Mouse (Mus musculus) hindbrain, embryonic 13.5 days (tissue): ENCODE results near the gene Rab21. TPM values are rescaled to one million over a fixed set of nuclear protein-coding genes. Genes with fewer than 3 reads are reported as not detected.

Source experiments
- ATAC-seq: fragments of 200-750 bp; cut with Nextera tagmentation; 2 replicates; pipeline ENCODE4 v1.8.0; 2017; ENCODE audit warnings: moderate TSS enrichment; ENCODE audit not compliant: low FRiP score
- H3K27ac ChIP-seq: fragments of 300-500 bp; sonication (generic); 2 replicates; pipeline ENCODE4 v1.5.1; 2015; ENCODE audit warnings: inconsistent platforms, mild to moderate bottlenecking, moderate library complexity
- H3K27me3 ChIP-seq: fragments of 300-500 bp; sonication (generic); 2 replicates; pipeline ENCODE4 v1.6.1; 2015; ENCODE audit warnings: mild to moderate bottlenecking, inconsistent platforms
- H3K36me3 ChIP-seq: fragments of 300-500 bp; sonication (generic); 2 replicates; pipeline ENCODE4 v1.6.1; 2015; ENCODE audit warnings: mild to moderate bottlenecking, inconsistent platforms
- H3K4me1 ChIP-seq: fragments of 300-500 bp; sonication (generic); replicated peaks from 2 replicates; pipeline ENCODE4 v1.6.1; 2015; ENCODE audit warnings: inconsistent platforms
- H3K4me2 ChIP-seq: fragments of 300-500 bp; sonication (generic); 2 replicates; pipeline ENCODE4 v1.6.1; 2015; ENCODE audit warnings: inconsistent platforms, mild to moderate bottlenecking, moderate library complexity
- H3K4me3 ChIP-seq: fragments of 300-500 bp; sonication (generic); 2 replicates; pipeline ENCODE4 v1.5.1; 2015; ENCODE audit warnings: mild to moderate bottlenecking, inconsistent platforms
- H3K9ac ChIP-seq: fragments of 300-500 bp; sonication (generic); 2 replicates; pipeline ENCODE4 v1.6.1; 2015; ENCODE audit warnings: mild to moderate bottlenecking, inconsistent platforms
- H3K9me3 ChIP-seq: fragments of 300-500 bp; sonication (generic); 2 replicates; pipeline ENCODE4 v1.6.1; 2016; ENCODE audit warnings: inconsistent platforms
- WGBS: fragments of 180-500 bp; shearing (Covaris S2); methylation state at CpG from one replicate; pipeline ENCODE4 v1.1.7; 2015; 5-methylcytosine and 5-hydroxymethylcytosine counted together
- polyA plus RNA-seq: library from polyadenylated mRNA; unstranded; fragments of >200 nt; fragmentation: Nextera tagmentation; extraction: Ambion mirVana; gene quantifications from 2 replicates; pipeline ENCODE4 v1.2.1, GENCODE M21; 2015

Rab21 gene
- polyA plus RNA-seq, 1 experiment from 2014 or later: 7.8 TPM

DNA sequence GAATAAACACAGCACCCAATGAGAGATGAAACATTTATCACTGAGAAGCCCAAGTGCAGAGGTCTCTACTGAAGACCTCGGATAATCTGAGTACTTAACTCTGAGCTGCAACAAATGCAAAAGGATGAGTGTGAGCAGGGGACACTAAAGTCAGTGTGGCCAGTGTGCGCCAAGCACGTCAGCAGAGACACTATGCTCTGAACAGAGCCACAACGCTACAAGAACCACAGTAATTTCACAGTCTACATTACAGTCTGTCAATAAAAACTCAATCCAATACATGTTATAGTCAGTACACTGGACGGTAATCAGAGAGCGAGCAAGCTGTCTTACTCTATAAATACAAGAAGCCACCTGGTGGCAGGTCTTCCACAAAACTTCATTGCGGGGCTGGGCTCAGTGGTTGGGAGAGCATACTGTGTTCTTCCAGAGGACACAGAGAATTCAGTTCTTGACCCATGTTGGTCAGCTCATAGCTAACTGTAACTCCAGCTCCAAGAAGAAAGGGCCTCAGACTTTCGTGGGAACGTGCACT, 18.9 kb downstream of the Rab21 start:
- H3K4me1 ChIP-seq: no peaks in the 10 kb centered on the region
- 87% methylated on average over 9 of the region's 9 CpGs for WGBS
- no peak overlapping the region for H3K27ac ChIP-seq
- H3K9me3 ChIP-seq: no peaks in the 10 kb centered on the region
- H3K27me3 ChIP-seq: no peaks in the 10 kb centered on the region
- H3K36me3 ChIP-seq: peaks cover 83% of the 10 kb centered on the region
- H3K9ac ChIP-seq: no peak overlapping the region
- no peak overlapping the region for H3K4me3 ChIP-seq
- no peak overlapping the region for H3K4me2 ChIP-seq
- ATAC-seq: no peak

DNA sequence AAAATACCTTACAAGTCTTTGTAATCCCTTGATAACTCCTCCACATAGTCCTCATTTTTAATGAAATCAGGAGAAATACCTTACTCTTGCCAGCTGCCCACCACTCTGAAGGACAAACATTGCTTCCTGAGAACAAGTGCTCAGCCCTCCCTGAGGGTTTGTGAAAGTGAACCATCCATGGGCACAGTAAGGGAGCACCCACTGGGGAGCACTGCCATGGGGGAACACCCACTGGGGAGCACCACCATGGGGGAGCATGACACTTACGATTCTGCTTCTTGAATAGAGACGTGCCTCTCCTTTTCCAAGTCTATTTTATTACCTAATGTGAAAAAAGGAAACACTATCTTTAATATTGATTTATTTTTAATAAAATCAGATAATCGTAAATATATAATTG, 20.2 kb downstream of the Rab21 start:
- Histone ChIP-seq H3K4me2 (no peak overlapping the region), H3K27me3 (no peaks in the 10 kb centered on the region), H3K9ac (no peak overlapping the region), H3K36me3 (peaks cover 80% of the 10 kb centered on the region), H3K27ac (no peak overlapping the region), H3K4me1 (no peaks in the 10 kb centered on the region), H3K9me3 (no peaks in the 10 kb centered on the region), H3K4me3 (no peak overlapping the region)
- ATAC-seq: no peak
- WGBS: 97% methylated on average over 3 of the region's 3 CpGs

DNA sequence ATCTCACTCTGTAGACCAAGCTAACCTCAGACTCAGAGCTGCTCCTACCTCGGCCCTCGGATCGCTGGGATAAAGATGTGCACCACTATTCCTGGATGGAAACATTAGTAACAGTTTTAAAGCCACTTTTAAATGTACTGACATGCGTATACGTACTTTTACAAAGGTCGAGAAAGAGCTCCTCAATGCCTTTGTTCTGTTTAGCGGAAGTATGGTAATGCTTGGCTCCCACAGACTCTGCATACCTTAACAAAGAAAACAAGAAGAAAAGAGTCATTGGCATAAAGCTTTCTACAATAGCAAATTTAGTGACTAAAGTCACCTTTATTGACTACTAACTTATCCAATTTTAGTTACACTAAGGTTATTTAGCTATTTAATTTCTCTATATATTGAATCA, 20.7 kb downstream of the Rab21 start:
- no peak overlapping the region for H3K4me2 ChIP-seq
- H3K27ac ChIP-seq: no peak overlapping the region
- 79% methylated on average over 7 of the region's 7 CpGs for WGBS
- H3K4me3 ChIP-seq: no peak overlapping the region
- ATAC-seq: no peak
- H3K36me3 ChIP-seq: peaks cover 79% of the 10 kb centered on the region
- H3K9me3 ChIP-seq: no peaks in the 10 kb centered on the region
- no peaks in the 10 kb centered on the region for H3K27me3 ChIP-seq
- no peaks in the 10 kb centered on the region for H3K4me1 ChIP-seq
- no peak overlapping the region for H3K9ac ChIP-seq

DNA sequence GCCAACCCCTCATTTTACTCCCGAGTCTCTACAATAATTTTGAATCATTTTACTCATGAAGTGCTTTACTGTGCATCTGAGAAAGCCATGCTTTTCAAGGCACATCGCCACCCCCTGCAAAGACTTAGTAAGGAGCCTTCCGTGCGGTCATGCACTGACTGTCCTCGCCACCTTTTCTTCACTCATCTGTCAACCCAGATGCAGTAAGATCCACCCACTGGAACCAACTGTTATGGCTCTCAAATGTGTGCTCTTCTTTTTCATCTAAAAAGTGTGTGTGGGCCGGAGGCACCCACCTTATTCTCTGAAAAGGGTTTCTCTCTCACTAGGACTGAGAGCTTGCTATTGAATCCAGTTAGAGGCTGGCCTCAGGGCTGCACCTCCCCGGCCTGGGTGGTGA, 21.4 kb downstream of the Rab21 start:
- H3K36me3 ChIP-seq: peaks cover 78% of the 10 kb centered on the region
- no peak overlapping the region for H3K4me3 ChIP-seq
- no peak overlapping the region for H3K9ac ChIP-seq
- WGBS: 91% methylated on average over 7 of the region's 7 CpGs
- H3K4me1 ChIP-seq: no peaks in the 10 kb centered on the region
- H3K9me3 ChIP-seq: no peaks in the 10 kb centered on the region
- no peak overlapping the region for H3K4me2 ChIP-seq
- ATAC-seq: no peak
- no peak overlapping the region for H3K27ac ChIP-seq
- no peaks in the 10 kb centered on the region for H3K27me3 ChIP-seq

DNA sequence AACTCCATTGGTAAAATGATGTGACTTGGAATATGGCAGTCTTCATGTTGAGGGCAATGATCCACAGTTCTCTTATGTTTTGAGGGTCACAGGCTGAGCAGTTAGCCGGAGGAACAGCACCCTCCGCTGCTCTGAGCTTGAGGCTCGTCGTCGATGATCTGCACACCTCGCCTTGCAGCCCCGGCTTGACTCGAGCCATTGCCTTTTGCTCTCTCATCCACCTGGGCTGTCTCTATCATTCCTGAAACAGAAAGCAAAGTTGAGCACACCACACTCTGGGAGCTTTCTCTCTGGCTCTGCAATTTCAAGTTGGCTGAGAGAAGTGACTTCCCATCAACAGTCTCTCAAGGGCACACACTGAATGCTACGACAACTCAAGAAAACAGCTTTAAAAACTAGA, 24.7 kb downstream of the Rab21 start:
- Histone ChIP-seq H3K27ac (no peak overlapping the region), H3K4me1 (no peaks in the 10 kb centered on the region), H3K9me3 (no peaks in the 10 kb centered on the region), H3K9ac (no peak overlapping the region), H3K4me3 (no peak overlapping the region), H3K4me2 (no peak overlapping the region), H3K27me3 (no peaks in the 10 kb centered on the region), H3K36me3 (peaks cover 78% of the 10 kb centered on the region)
- WGBS: 92% methylated on average over 9 of the region's 9 CpGs
- no peak for ATAC-seq

DNA sequence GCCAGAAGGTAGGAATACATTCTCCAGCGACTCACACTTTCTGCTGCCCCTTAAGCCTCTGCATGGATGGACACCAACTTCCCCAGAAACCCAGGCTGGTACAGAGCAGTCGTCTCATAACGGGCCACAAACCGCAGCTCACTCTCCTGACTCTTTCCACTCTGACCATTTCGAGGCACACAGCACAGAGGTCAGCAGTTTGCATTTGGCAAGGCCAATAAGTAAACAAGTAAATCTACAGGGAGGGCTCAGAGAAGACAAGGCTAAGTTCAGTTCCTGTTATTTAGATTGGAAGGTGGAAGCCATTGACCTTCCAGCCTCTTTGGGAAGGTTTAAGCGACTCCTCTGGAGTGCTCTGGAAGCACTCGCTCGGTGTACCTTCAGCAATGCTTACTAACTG, 26.5 kb downstream of the Rab21 start:
- ATAC-seq: no peak
- peaks cover 66% of the 10 kb centered on the region for H3K36me3 ChIP-seq
- H3K4me3 ChIP-seq: no peak overlapping the region
- H3K9ac ChIP-seq: no peak overlapping the region
- no peak overlapping the region for H3K27ac ChIP-seq
- no peaks in the 10 kb centered on the region for H3K27me3 ChIP-seq
- no peaks in the 10 kb centered on the region for H3K4me1 ChIP-seq
- H3K9me3 ChIP-seq: no peaks in the 10 kb centered on the region
- H3K4me2 ChIP-seq: no peak overlapping the region
- WGBS: 90% methylated on average over 8 of the region's 8 CpGs

DNA sequence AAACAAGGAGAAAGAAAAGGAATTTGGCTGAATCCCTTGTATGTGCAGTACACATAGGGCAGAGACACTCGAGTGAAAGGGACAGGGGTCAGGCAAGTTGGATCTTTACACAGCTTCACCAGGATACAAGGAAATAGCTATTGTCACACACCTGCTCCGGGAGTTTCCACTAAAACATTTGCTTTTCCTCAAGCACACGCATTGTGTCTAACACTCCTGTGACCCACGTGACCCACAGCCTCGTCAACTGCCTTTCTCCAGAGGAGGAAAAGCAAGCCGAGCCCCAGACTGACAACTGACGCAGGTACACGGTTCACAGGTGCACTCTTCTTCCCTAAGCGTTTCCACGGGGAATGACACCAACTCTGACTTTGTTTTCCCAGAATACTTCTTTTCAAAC, 31.2 kb downstream of the Rab21 start:
- no peak for ATAC-seq
- H3K4me1 ChIP-seq: no peaks in the 10 kb centered on the region
- H3K27me3 ChIP-seq: no peaks in the 10 kb centered on the region
- H3K9ac ChIP-seq: no peak overlapping the region
- peaks cover 27% of the 10 kb centered on the region for H3K36me3 ChIP-seq
- 80% methylated on average over 10 of the region's 10 CpGs for WGBS
- no peak overlapping the region for H3K4me3 ChIP-seq
- no peak overlapping the region for H3K27ac ChIP-seq
- no peak overlapping the region for H3K4me2 ChIP-seq
- H3K9me3 ChIP-seq: no peaks in the 10 kb centered on the region

DNA sequence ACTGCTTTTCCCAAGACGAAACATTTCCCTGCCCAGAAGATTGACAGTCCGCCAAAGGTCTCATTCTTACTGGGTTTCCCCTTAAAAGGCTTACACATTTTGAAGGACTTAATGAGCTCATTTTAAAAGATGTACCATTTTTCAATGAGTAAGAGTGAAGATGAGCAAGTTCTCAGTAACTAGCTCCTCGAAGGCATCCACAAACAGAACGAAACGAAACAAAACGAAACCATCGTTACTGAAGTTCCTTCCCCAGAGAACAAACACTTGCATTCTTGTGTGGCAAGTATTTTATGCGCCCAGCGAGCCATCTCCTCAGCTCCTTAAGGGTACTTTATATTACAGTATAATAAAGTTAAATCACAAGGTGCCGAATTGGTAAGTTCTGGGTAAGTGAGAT, 34.0 kb downstream of the Rab21 start:
- no peak for ATAC-seq
- Histone ChIP-seq H3K27ac (no peak overlapping the region), H3K4me2 (no peak overlapping the region), H3K4me3 (no peak overlapping the region), H3K36me3 (peaks cover 6% of the 10 kb centered on the region), H3K9ac (no peak overlapping the region), H3K4me1 (no peaks in the 10 kb centered on the region), H3K27me3 (no peaks in the 10 kb centered on the region), H3K9me3 (no peaks in the 10 kb centered on the region)
- WGBS: 95% methylated on average over 10 of the region's 10 CpGs

DNA sequence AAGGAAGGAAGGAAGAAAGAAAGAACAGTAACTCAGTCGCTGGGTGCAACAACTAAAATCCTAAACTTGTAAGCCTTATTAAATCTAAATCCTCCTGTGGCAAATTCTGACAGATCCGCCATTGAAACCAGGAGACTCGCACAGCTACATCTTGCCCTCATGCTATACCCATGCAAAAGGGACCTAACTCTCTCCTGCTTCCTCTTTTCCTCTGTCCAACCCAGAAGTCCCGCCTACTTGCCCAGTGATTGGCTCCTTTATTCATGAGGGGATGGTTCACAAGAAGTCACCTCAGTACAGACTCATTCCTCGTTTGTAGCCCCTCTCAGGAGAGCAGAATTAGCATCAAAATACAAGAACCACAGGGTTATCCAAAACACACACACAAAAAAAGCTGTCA, 43.7 kb downstream of the Rab21 start:
- Histone ChIP-seq H3K36me3 (no peaks in the 10 kb centered on the region), H3K27me3 (no peaks in the 10 kb centered on the region), H3K4me3 (no peak overlapping the region), H3K9ac (no peak overlapping the region), H3K27ac (no peak overlapping the region), H3K4me1 (no peaks in the 10 kb centered on the region), H3K4me2 (no peak overlapping the region), H3K9me3 (no peaks in the 10 kb centered on the region)
- no peak for ATAC-seq
- WGBS: 50% methylated on average over 5 of the region's 5 CpGs

DNA sequence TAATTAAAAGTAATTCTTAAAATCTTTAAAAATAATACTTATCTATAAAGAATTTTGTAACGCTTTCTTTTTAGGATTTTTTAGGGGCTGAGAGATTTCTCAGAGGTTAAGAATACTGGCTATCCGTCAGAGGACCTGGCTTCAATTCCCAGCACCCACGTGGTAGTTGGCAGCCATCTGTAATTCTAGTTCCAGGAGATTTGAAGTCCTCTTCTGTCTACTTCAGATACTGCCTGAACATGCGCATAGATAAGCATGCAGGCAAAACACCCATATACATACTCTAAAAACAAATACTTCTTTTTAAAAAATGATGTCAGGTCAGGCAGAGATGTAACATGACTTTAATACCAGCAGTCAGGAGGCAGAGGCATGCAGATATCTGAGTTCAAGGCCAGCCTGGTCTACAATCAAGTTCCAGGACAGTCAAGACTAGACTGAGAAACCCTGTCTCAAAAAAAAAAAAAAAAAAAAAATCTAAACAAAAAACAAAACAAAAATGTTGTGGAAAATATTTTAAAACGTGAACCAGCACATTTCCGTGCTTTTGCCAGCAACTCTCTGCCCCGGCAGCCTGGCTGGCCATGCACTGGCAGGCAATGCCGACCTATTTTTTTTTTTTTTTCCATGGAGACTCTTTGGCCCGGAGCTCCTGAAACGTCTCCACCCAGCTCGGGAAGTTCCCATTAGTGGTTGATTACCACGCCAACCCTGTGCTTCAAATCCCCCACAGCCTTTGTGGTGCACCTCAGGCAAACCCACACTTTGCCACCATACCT, 44.6 kb downstream of the Rab21 start:
- no peak for ATAC-seq
- no peaks in the 10 kb centered on the region for H3K27me3 ChIP-seq
- no peaks in the 10 kb centered on the region for H3K36me3 ChIP-seq
- no peak overlapping the region for H3K9ac ChIP-seq
- H3K4me3 ChIP-seq: no peak overlapping the region
- no peaks in the 10 kb centered on the region for H3K9me3 ChIP-seq
- H3K27ac ChIP-seq: no peak overlapping the region
- no peak overlapping the region for H3K4me2 ChIP-seq
- 92% methylated on average over 12 of the region's 12 CpGs for WGBS
- no peaks in the 10 kb centered on the region for H3K4me1 ChIP-seq

DNA sequence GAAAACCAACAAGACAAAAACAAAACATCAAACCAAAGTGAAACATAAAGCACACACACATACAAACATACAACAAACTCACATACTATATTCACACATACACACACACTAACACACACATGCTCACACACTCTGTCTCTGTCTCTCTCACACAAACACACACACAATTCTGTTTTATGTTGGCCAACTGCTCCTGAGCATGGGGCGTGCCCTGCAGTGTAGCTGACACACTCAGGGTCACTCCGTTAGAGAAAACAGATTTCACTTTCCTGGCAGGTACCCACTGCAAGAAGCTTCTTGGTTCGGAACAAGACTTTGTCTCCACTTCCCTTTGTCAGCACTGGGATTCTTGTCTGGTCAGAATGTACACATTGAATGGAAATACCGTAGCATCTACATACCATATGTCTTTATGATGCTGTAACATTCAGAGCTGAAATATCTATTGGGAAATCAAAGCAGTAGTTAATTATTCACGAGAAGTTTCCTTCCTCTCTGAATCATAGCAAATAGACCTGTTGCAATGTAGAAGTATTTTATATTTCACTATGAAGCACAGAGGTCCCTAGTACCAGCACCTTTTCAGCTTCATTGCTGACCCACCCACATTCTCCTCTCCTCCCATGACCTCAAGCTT, 52.4 kb downstream of the Rab21 start:
- H3K4me2 ChIP-seq: no peak overlapping the region
- H3K9me3 ChIP-seq: no peaks in the 10 kb centered on the region
- H3K36me3 ChIP-seq: no peaks in the 10 kb centered on the region
- no peak overlapping the region for H3K27ac ChIP-seq
- WGBS: 84% methylated on average over 5 of the region's 5 CpGs
- H3K4me3 ChIP-seq: no peak overlapping the region
- ATAC-seq: no peak
- H3K27me3 ChIP-seq: no peaks in the 10 kb centered on the region
- no peak overlapping the region for H3K9ac ChIP-seq
- H3K4me1 ChIP-seq: no peaks in the 10 kb centered on the region

DNA sequence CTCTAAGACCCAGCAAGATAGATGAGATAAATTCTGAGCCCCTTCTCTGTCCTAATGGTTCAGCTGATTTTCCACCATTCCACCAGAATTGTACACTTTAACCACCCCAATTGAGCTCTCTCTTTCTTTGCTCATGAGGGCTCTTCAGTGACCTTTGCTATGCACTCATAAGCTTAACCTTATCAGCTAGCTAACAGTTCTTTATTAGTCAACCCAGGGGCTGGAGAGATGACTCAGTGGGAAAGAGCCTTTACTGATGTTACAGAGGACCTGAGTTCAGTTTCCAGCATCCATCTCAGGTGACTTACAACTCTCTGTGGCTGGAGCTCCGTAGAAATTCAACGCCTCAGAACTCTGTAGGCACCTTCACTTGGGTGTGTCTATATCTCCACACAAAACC, 53.1 kb downstream of the Rab21 start:
- no peak overlapping the region for H3K27ac ChIP-seq
- no peaks in the 10 kb centered on the region for H3K4me1 ChIP-seq
- ATAC-seq: no peak
- 91% methylated on average over 2 of the region's 2 CpGs for WGBS
- H3K27me3 ChIP-seq: no peaks in the 10 kb centered on the region
- H3K9me3 ChIP-seq: no peaks in the 10 kb centered on the region
- no peak overlapping the region for H3K9ac ChIP-seq
- no peak overlapping the region for H3K4me3 ChIP-seq
- H3K36me3 ChIP-seq: no peaks in the 10 kb centered on the region
- H3K4me2 ChIP-seq: no peak overlapping the region

DNA sequence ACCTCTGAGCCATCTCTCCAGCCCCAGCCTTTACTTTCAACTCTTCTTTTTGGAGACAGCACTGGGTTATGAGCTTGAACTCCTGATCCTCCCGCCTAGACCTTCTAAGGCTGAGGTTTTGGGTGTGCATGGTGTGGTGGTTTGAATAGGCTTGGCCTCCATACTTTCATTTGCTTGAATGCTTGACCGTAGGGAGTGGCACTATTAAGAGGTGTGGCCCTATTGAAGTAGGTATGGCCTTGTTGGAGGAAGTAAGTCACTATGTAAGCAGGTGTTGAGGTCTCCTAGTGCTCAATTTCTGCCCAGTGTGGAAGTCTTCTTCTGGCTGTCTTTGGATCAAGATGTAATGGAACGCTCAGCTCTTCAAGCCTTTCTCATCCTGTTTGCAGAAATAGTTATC, 54.0 kb downstream of the Rab21 start:
- no peaks in the 10 kb centered on the region for H3K9me3 ChIP-seq
- H3K4me1 ChIP-seq: no peaks in the 10 kb centered on the region
- H3K4me2 ChIP-seq: no peak overlapping the region
- WGBS: 86% methylated on average over 3 of the region's 3 CpGs
- H3K4me3 ChIP-seq: no peak overlapping the region
- H3K27me3 ChIP-seq: no peaks in the 10 kb centered on the region
- no peaks in the 10 kb centered on the region for H3K36me3 ChIP-seq
- H3K9ac ChIP-seq: no peak overlapping the region
- ATAC-seq: no peak
- no peak overlapping the region for H3K27ac ChIP-seq
